Mouse (Mus musculus) megakaryocyte, embryonic 14.5 days (primary cell): ENCODE data around the gene Hexim1. TPM values are rescaled to one million over a fixed set of nuclear protein-coding genes. Genes with fewer than 3 reads are reported as not detected.
A peak's percentile ranks its signal among the peaks of the same experiment; 100 is the strongest.

ENCODE experiments used
- H3K27me3 ChIP-seq: replicated peaks from 2 replicates; pipeline ENCODE3; 2012; ENCODE audit warnings: inconsistent platforms
- H3K36me3 ChIP-seq: replicated peaks from 2 replicates; pipeline ENCODE3; 2012; ENCODE audit warnings: low read length, inconsistent platforms, mixed read lengths
- H3K4me1 ChIP-seq: 2 replicates; pipeline ENCODE4 v1.6.1; 2012; ENCODE audit warnings: inconsistent platforms
- H3K4me3 ChIP-seq: replicated peaks from 2 replicates; pipeline ENCODE3; 2012; ENCODE audit warnings: moderate library complexity, mild to moderate bottlenecking, inconsistent platforms
- H3K9me3 ChIP-seq: 2 replicates; pipeline ENCODE4 v1.6.1; 2012; ENCODE audit warnings: inconsistent platforms
- FLI1 ChIP-seq: IDR thresholded peaks from 2 replicates; pipeline ENCODE4 v1.6.1; 2012; ENCODE audit warnings: low read length, inconsistent platforms, mixed read lengths
- GATA1 ChIP-seq: IDR thresholded peaks from 3 replicates; pipeline ENCODE4 v1.6.1; 2012; ENCODE audit warnings: mixed read lengths, low read length, inconsistent platforms, borderline replicate concordance
- polyA plus RNA-seq: library from polyadenylated mRNA; stranded (reverse); fragments of >175 nt; gene quantifications from 2 replicates; pipeline ENCODE4 v1.2.3, GENCODE M21; 2012; ENCODE audit warnings: low replicate concordance; ENCODE audit not compliant: insufficient read depth

The Hexim1 gene
- polyA plus RNA-seq, 1 experiment, result 98.1 TPM

- peaks cover 21% of the 10 kb centered on the region for H3K27me3 ChIP-seq
- no peak for TF ChIP-seq FLI1
- no peak for TF ChIP-seq GATA1
- H3K36me3 ChIP-seq, result peaks cover 51% of the 10 kb centered on the region
- no peak overlapping the region for H3K4me3 ChIP-seq
- no peaks in the 10 kb centered on the region for H3K9me3 ChIP-seq
- peaks cover 50% of the 10 kb centered on the region for H3K4me1 ChIP-seq
Observed at GRCm38 (mm10) chr11:103105180-103105725, 10.8 kb upstream of the Hexim1 start.

GRCm38 (mm10) chr11:103105810-103106209, 10.2 kb upstream of the Hexim1 start:
- Histone ChIP-seq H3K9me3 (no peaks in the 10 kb centered on the region), H3K36me3 (peaks cover 55% of the 10 kb centered on the region), H3K4me1 (peaks cover 50% of the 10 kb centered on the region), H3K4me3 (no peak overlapping the region), H3K27me3 (peaks cover 15% of the 10 kb centered on the region)
- TF ChIP-seq GATA1 (no peak), FLI1 (no peak)

GRCm38 (mm10) chr11:103106386-103106785, 9.6 kb upstream of the Hexim1 start:
- H3K36me3 ChIP-seq, result peaks cover 61% of the 10 kb centered on the region
- H3K4me1 ChIP-seq, result peaks cover 45% of the 10 kb centered on the region
- TF ChIP-seq GATA1 (no peak), FLI1 (no peak)
- H3K4me3 ChIP-seq, result no peak overlapping the region
- H3K27me3 ChIP-seq, result peaks cover 9% of the 10 kb centered on the region
- no peaks in the 10 kb centered on the region for H3K9me3 ChIP-seq

- Histone ChIP-seq H3K27me3 (no peaks in the 10 kb centered on the region), H3K4me1 (peaks cover 18% of the 10 kb centered on the region), H3K36me3 (peaks cover 61% of the 10 kb centered on the region), H3K9me3 (no peaks in the 10 kb centered on the region), H3K4me3 (no peak overlapping the region)
- TF ChIP-seq FLI1 (no peak), GATA1 (no peak)
Observed at GRCm38 (mm10) chr11:103111301-103111700, 4.7 kb upstream of the Hexim1 start.

- Histone ChIP-seq H3K36me3 (peaks cover 54% of the 10 kb centered on the region), H3K4me1 (peaks cover 15% of the 10 kb centered on the region), H3K4me3 (no peak overlapping the region), H3K9me3 (no peaks in the 10 kb centered on the region), H3K27me3 (no peaks in the 10 kb centered on the region)
- TF ChIP-seq GATA1, result no peak
- no peak for TF ChIP-seq FLI1
Observed at GRCm38 (mm10) chr11:103111881-103112551, 4.0 kb upstream of the Hexim1 start.

- H3K4me1 ChIP-seq, result peaks cover 15% of the 10 kb centered on the region
- peaks cover 49% of the 10 kb centered on the region for H3K36me3 ChIP-seq
- no peak overlapping the region for H3K4me3 ChIP-seq
- H3K9me3 ChIP-seq, result no peaks in the 10 kb centered on the region
- no peaks in the 10 kb centered on the region for H3K27me3 ChIP-seq
- no peak for TF ChIP-seq FLI1
- TF ChIP-seq GATA1, result no peak
Observed at GRCm38 (mm10) chr11:103112552-103112912, 3.5 kb upstream of the Hexim1 start.

GRCm38 (mm10) chr11:103113005-103113404, 3.0 kb upstream of the Hexim1 start:
- Histone ChIP-seq H3K27me3 (no peaks in the 10 kb centered on the region), H3K36me3 (peaks cover 48% of the 10 kb centered on the region), H3K4me3 (no peak overlapping the region), H3K9me3 (no peaks in the 10 kb centered on the region), H3K4me1 (peaks cover 15% of the 10 kb centered on the region)
- TF ChIP-seq GATA1, result no peak
- TF ChIP-seq FLI1, result no peak

- H3K27me3 ChIP-seq, result no peaks in the 10 kb centered on the region
- H3K4me1 ChIP-seq, result peaks cover 20% of the 10 kb centered on the region
- TF ChIP-seq GATA1 (no peak), FLI1 (no peak)
- H3K4me3 ChIP-seq, result no peak overlapping the region
- no peaks in the 10 kb centered on the region for H3K9me3 ChIP-seq
- peaks cover 47% of the 10 kb centered on the region for H3K36me3 ChIP-seq
Observed at GRCm38 (mm10) chr11:103113771-103114170, 2.3 kb upstream of the Hexim1 start.

- H3K9me3 ChIP-seq, result no peaks in the 10 kb centered on the region
- no peak for TF ChIP-seq GATA1
- H3K4me3 ChIP-seq, result peak overlapping the region; percentile 98
- H3K27me3 ChIP-seq, result no peaks in the 10 kb centered on the region
- peaks cover 43% of the 10 kb centered on the region for H3K36me3 ChIP-seq
- H3K4me1 ChIP-seq, result peaks cover 23% of the 10 kb centered on the region
Observed at GRCm38 (mm10) chr11:103114270-103114943, 1.6 kb upstream of the Hexim1 start.
